Mouse (Mus musculus): ENCODE measurements around the gene Dip2b.
A peak's percentile ranks its signal among the peaks of the same experiment; 100 is the strongest.

Dip2b gene

DNA sequence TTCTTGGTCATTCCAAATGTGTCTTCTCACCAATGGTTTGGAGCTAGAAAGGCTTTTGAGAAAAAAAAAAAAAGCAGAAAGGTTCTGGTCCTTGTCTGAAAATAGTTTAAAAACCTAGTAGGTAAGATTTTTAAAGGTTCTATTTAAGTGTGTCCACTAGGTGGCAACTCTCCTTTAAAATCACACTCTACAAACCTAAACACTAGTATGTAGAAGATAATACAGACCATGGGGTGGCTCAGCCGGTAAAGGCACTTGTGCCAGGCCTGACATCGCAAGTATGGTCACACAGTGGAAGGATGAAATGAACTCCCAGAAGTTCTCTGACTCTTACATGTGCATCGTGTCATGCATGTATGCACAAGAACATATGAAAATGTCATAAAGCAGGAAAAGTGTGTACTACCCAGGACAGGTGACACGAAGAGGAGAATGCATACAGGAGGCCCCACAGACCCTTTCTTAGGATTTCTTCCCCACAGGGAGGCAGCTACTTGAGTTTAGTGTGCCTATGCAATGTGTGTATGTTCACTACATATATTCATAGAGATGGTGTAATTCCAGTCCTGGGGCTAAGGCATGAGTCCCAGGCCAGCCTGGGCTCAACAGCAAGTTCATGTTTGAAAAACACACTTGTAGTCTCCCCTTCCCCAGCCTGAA lies 224.9 kb downstream of the Dip2b start:
- peak; percentile 47 for DNase-seq (ENCODE audit: low spot score)

- DNase-seq (ENCODE audit: low spot score) = no peak
These were observed 227.3 kb downstream of the Dip2b start for GRCm38 (mm10) chr15:100265586-100266325.

GRCm38 (mm10) chr15:100268916-100269315 lies 230.5 kb downstream of the Dip2b start:
- DNase-seq (ENCODE audit: low spot score) = no peak
